Mouse (Mus musculus) midbrain, embryonic 16.5 days (tissue): Measurements from ENCODE around the gene Klf7. TPM values are rescaled to one million over a fixed set of nuclear protein-coding genes. Genes with fewer than 3 reads are reported as not detected.
A peak's percentile ranks its signal among the peaks of the same experiment; 100 is the strongest.

Experiments
- ATAC-seq: fragments of 200-750 bp; cut with Nextera tagmentation; 2 replicates; pipeline ENCODE4 v1.8.0; 2017; ENCODE audit warnings: moderate TSS enrichment
- H3K27ac ChIP-seq: fragments of 300-500 bp; sonication (generic); 2 replicates; pipeline ENCODE4 v1.5.1; 2014; ENCODE audit warnings: mild to moderate bottlenecking, low read length, mixed read lengths
- H3K27me3 ChIP-seq: fragments of 300-500 bp; sonication (generic); 2 replicates; pipeline ENCODE4 v1.6.1; 2014; ENCODE audit warnings: low read depth, low read length, mixed read lengths; ENCODE audit not compliant: control insufficient read depth, insufficient read depth
- H3K36me3 ChIP-seq: fragments of 300-500 bp; sonication (generic); 2 replicates; pipeline ENCODE4 v1.6.1; 2014; ENCODE audit warnings: mild to moderate bottlenecking, low read length, moderate library complexity, mixed read lengths; ENCODE audit not compliant: control insufficient read depth, insufficient read depth
- H3K4me1 ChIP-seq: fragments of 300-500 bp; sonication (generic); 2 replicates; pipeline ENCODE4 v1.6.1; 2014; ENCODE audit warnings: mild to moderate bottlenecking, low read length, mixed read lengths; ENCODE audit not compliant: control insufficient read depth, insufficient read depth
- H3K4me2 ChIP-seq: fragments of 300-500 bp; sonication (generic); 2 replicates; pipeline ENCODE4 v1.6.1; 2014; ENCODE audit warnings: mild to moderate bottlenecking, low read length, mixed read lengths
- H3K4me3 ChIP-seq: fragments of 300-500 bp; sonication (generic); 2 replicates; pipeline ENCODE4 v1.5.1; 2014; ENCODE audit warnings: low read depth, mild to moderate bottlenecking, low read length, moderate library complexity, mixed read lengths
- H3K9ac ChIP-seq: fragments of 300-500 bp; sonication (generic); 2 replicates; pipeline ENCODE4 v1.6.1; 2014; ENCODE audit warnings: low read depth, low read length, mixed read lengths
- H3K9me3 ChIP-seq: fragments of 300-500 bp; sonication (generic); replicated peaks from 2 replicates; pipeline ENCODE4 v1.6.1; 2014; ENCODE audit warnings: mild to moderate bottlenecking, low read length, mixed read lengths; ENCODE audit not compliant: control insufficient read depth, poor library complexity, severe bottlenecking
- WGBS: fragments of 180-500 bp; shearing (Covaris S2); extraction: QIAGEN DNeasy Blood & Tissue Kit; methylation state at CpG from one replicate; pipeline ENCODE4 v1.1.7; 2014; 5-methylcytosine and 5-hydroxymethylcytosine counted together
- polyA plus RNA-seq: library from polyadenylated mRNA; unstranded; fragments of >200 nt; fragmentation: Nextera tagmentation; extraction: Ambion mirVana; gene quantifications from 2 replicates; pipeline ENCODE4 v1.2.1, GENCODE M21; 2015

Gene Klf7
- polyA plus RNA-seq, 1 experiment from 2014 or later = 130 TPM

GRCm38 (mm10) chr1:64091591-64091990 is 30.5 kb downstream of the Klf7 start:
- H3K9me3 ChIP-seq = no peaks in the 10 kb centered on the region
- H3K36me3 ChIP-seq = no peaks in the 10 kb centered on the region
- 49% methylated on average over 9 of the region's 9 CpGs for WGBS
- H3K9ac ChIP-seq = no peak overlapping the region
- H3K4me3 ChIP-seq = no peak overlapping the region
- H3K4me2 ChIP-seq = no peak overlapping the region
- H3K27ac ChIP-seq = no peak overlapping the region
- no peaks in the 10 kb centered on the region for H3K27me3 ChIP-seq
- no peak for ATAC-seq
- H3K4me1 ChIP-seq = peaks cover 53% of the 10 kb centered on the region

- WGBS = 73% methylated on average over 5 of the region's 5 CpGs
- no peak overlapping the region for H3K4me2 ChIP-seq
- no peaks in the 10 kb centered on the region for H3K9me3 ChIP-seq
- H3K27ac ChIP-seq = no peak overlapping the region
- H3K4me1 ChIP-seq = peaks cover 63% of the 10 kb centered on the region
- H3K4me3 ChIP-seq = no peak overlapping the region
- ATAC-seq = no peak
- no peaks in the 10 kb centered on the region for H3K36me3 ChIP-seq
- no peak overlapping the region for H3K9ac ChIP-seq
- no peaks in the 10 kb centered on the region for H3K27me3 ChIP-seq
Observed at GRCm38 (mm10) chr1:64090566-64090965, 31.5 kb downstream of the Klf7 start.

GRCm38 (mm10) chr1:64089691-64090090 is 32.4 kb downstream of the Klf7 start:
- no peak overlapping the region for H3K9ac ChIP-seq
- no peak overlapping the region for H3K4me3 ChIP-seq
- no peaks in the 10 kb centered on the region for H3K9me3 ChIP-seq
- no peak overlapping the region for H3K27ac ChIP-seq
- H3K4me2 ChIP-seq = no peak overlapping the region
- peaks cover 67% of the 10 kb centered on the region for H3K4me1 ChIP-seq
- ATAC-seq = no peak
- no peaks in the 10 kb centered on the region for H3K36me3 ChIP-seq
- 79% methylated on average over 1 of the region's 1 CpGs for WGBS
- no peaks in the 10 kb centered on the region for H3K27me3 ChIP-seq

GRCm38 (mm10) chr1:64088604-64089320 is 33.3 kb downstream of the Klf7 start:
- Histone ChIP-seq H3K9ac (no peak overlapping the region), H3K27me3 (no peaks in the 10 kb centered on the region), H3K4me1 (peaks cover 73% of the 10 kb centered on the region), H3K27ac (peak overlapping the region; percentile 34), H3K4me2 (no peak overlapping the region), H3K36me3 (no peaks in the 10 kb centered on the region), H3K9me3 (no peaks in the 10 kb centered on the region), H3K4me3 (no peak overlapping the region)
- peak; percentile 50; the same call in 1 of the 2 replicates for ATAC-seq
- 58% methylated on average over 12 of the region's 12 CpGs for WGBS

- Histone ChIP-seq H3K4me1 (peaks cover 72% of the 10 kb centered on the region), H3K4me2 (peak overlapping the region; percentile 30; the same call in 1 of the 2 replicates), H3K27ac (no peak overlapping the region), H3K9me3 (no peaks in the 10 kb centered on the region), H3K36me3 (no peaks in the 10 kb centered on the region), H3K4me3 (no peak overlapping the region), H3K27me3 (no peaks in the 10 kb centered on the region), H3K9ac (no peak overlapping the region)
- WGBS = 29% methylated on average over 17 of the region's 17 CpGs
- peak; percentile 55 for ATAC-seq
Observed at GRCm38 (mm10) chr1:64087657-64088603, 34.2 kb downstream of the Klf7 start.

- WGBS = 81% methylated on average over 4 of the region's 4 CpGs
- H3K4me2 ChIP-seq = no peak overlapping the region
- no peak overlapping the region for H3K9ac ChIP-seq
- peaks cover 73% of the 10 kb centered on the region for H3K4me1 ChIP-seq
- H3K27me3 ChIP-seq = no peaks in the 10 kb centered on the region
- ATAC-seq = no peak
- no peaks in the 10 kb centered on the region for H3K36me3 ChIP-seq
- H3K4me3 ChIP-seq = no peak overlapping the region
- H3K27ac ChIP-seq = no peak overlapping the region
- no peaks in the 10 kb centered on the region for H3K9me3 ChIP-seq
Observed at GRCm38 (mm10) chr1:64085875-64086274, 36.2 kb downstream of the Klf7 start.

- no peak overlapping the region for H3K9ac ChIP-seq
- H3K4me3 ChIP-seq = no peak overlapping the region
- no peaks in the 10 kb centered on the region for H3K27me3 ChIP-seq
- no peaks in the 10 kb centered on the region for H3K36me3 ChIP-seq
- no peak overlapping the region for H3K27ac ChIP-seq
- H3K9me3 ChIP-seq = no peaks in the 10 kb centered on the region
- no peak overlapping the region for H3K4me2 ChIP-seq
- 73% methylated on average over 4 of the region's 4 CpGs for WGBS
- no peak for ATAC-seq
- peaks cover 72% of the 10 kb centered on the region for H3K4me1 ChIP-seq
Observed at GRCm38 (mm10) chr1:64085361-64085760, 36.7 kb downstream of the Klf7 start.

- Histone ChIP-seq H3K9ac (no peak overlapping the region), H3K4me2 (no peak overlapping the region), H3K27ac (no peak overlapping the region), H3K4me1 (peaks cover 66% of the 10 kb centered on the region), H3K4me3 (no peak overlapping the region), H3K36me3 (no peaks in the 10 kb centered on the region), H3K9me3 (no peaks in the 10 kb centered on the region), H3K27me3 (no peaks in the 10 kb centered on the region)
- 86% methylated on average over 3 of the region's 3 CpGs for WGBS
- no peak for ATAC-seq
Observed at GRCm38 (mm10) chr1:64084706-64085105, 37.4 kb downstream of the Klf7 start.

GRCm38 (mm10) chr1:64081791-64082190 is 40.3 kb downstream of the Klf7 start:
- WGBS = 97% methylated on average over 1 of the region's 1 CpGs
- H3K9ac ChIP-seq = no peak overlapping the region
- H3K9me3 ChIP-seq = no peaks in the 10 kb centered on the region
- H3K4me1 ChIP-seq = peaks cover 54% of the 10 kb centered on the region
- H3K27ac ChIP-seq = no peak overlapping the region
- no peak overlapping the region for H3K4me2 ChIP-seq
- no peaks in the 10 kb centered on the region for H3K27me3 ChIP-seq
- H3K4me3 ChIP-seq = no peak overlapping the region
- no peak for ATAC-seq
- peaks cover 15% of the 10 kb centered on the region for H3K36me3 ChIP-seq
